30 mouse cellular contexts compared by ENCODE assay signal in genomic region chr12:102141330-102141729, GRCm38 (mm10). TPM values are rescaled to one million over a fixed set of nuclear protein-coding genes. Genes with fewer than 3 reads are reported as not detected.
"Had no signal": no experiment of that assay in that cellular context is flagged by ENCODE, and none has a peak within 500 bp of the region (broad histone marks: within the 10 kb centered on the region; RNA-seq: fewer than 3 reads in every experiment).

No protein-coding gene starts in this region.

- H3K4me1 ChIP-seq: hindbrain, embryonic 10.5 days; hindbrain, embryonic 12.5 days; intestine, embryonic 15.5 days; limb, embryonic 13.5 days; limb, embryonic 15.5 days; liver, embryonic 12.5 days had no signal

- ATAC-seq: hindbrain, embryonic 16.5 days; inflammation-experienced regulatory T-cells, adult 6 months; intestine, embryonic 15.5 days; intestine, postnatal 0 days; liver, embryonic 12.5 days had no signal

- DNase-seq: gastrocnemius, adult 2 months; gastrocnemius, postnatal 10 days; gastrocnemius, postnatal 25 days; heart, adult 18-20 months; heart, postnatal 10 days; heart, postnatal 4 days; kidney, adult 18-20 months; kidney, adult 8-10 months; kidney, postnatal 10 days; kidney, postnatal 25 days; kidney, postnatal 4 days; left cerebral cortex, postnatal 4 days had no signal

- H3K9me3 ChIP-seq: heart, embryonic 10.5 days; heart, embryonic 12.5 days; hindbrain, embryonic 10.5 days; hindbrain, embryonic 12.5 days; intestine, embryonic 15.5 days; limb, embryonic 13.5 days; limb, embryonic 15.5 days; liver, embryonic 12.5 days had no signal

- H3K27me3 ChIP-seq: heart, embryonic 12.5 days; hindbrain, embryonic 12.5 days; intestine, embryonic 15.5 days; liver, embryonic 12.5 days had no signal

- H3K36me3 ChIP-seq: heart, embryonic 10.5 days; heart, embryonic 12.5 days; hindbrain, embryonic 10.5 days; hindbrain, embryonic 12.5 days; intestine, embryonic 15.5 days; limb, embryonic 13.5 days; limb, embryonic 15.5 days; liver, embryonic 12.5 days had no signal

- H3K4me3 ChIP-seq: gastrocnemius, adult 2 months; heart, embryonic 10.5 days; heart, embryonic 12.5 days; hindbrain, embryonic 10.5 days; hindbrain, embryonic 12.5 days; intestine, embryonic 15.5 days; left cerebral cortex, adult 2 months; limb, embryonic 13.5 days; limb, embryonic 15.5 days; liver, embryonic 12.5 days had no signal

- H3K9ac ChIP-seq: heart, embryonic 12.5 days; hindbrain, embryonic 12.5 days; hindbrain, embryonic 14.5 days; intestine, embryonic 15.5 days; limb, embryonic 13.5 days; limb, embryonic 15.5 days; liver, embryonic 12.5 days; liver, embryonic 14.5 days had no signal

- H3K27ac ChIP-seq: gastrocnemius, adult 2 months; heart, embryonic 10.5 days; hindbrain, embryonic 10.5 days; hindbrain, embryonic 12.5 days; hindbrain, embryonic 14.5 days; intestine, embryonic 15.5 days; left cerebral cortex, adult 2 months; limb, embryonic 13.5 days; limb, embryonic 15.5 days; liver, embryonic 12.5 days; liver, embryonic 14.5 days had no signal

- H3K4me2 ChIP-seq: heart, embryonic 12.5 days; hindbrain, embryonic 12.5 days; hindbrain, embryonic 14.5 days; intestine, embryonic 15.5 days; limb, embryonic 13.5 days; limb, embryonic 15.5 days; liver, embryonic 12.5 days had no signal

RNA-seq across cellular contexts. Expression of gene Slc24a4, which starts 12.8 kb away (rescaled TPM):
- total RNA-seq: gastrocnemius, adult 2 months; gastrocnemius, postnatal 25 days; granulocyte monocyte progenitor cell, adult 5-6 weeks; liver, adult 2 months had no signal
- polyA plus RNA-seq: inflammation-experienced regulatory T-cells, adult 6 months; kidney, embryonic 14.5 days; limb, embryonic 11.5 days; liver, adult 2 months; liver, embryonic 12.5 days had no signal
